Mouse (Mus musculus) kidney, adult 10 weeks (tissue): ENCODE data around the gene Clec4n. TPM values are rescaled to one million over a fixed set of nuclear protein-coding genes. Genes with fewer than 3 reads are reported as not detected.

ENCODE experiments used
- polyA plus RNA-seq: library from polyadenylated mRNA; stranded (reverse); fragments of 350-450 nt; fragmentation: Illumina TruSeq; extraction: RNeasy Lipid Tissue Mini Kit (QIAGEN cat#74804); gene quantifications from one replicate; pipeline ENCODE4 v1.2.3, GENCODE M21; 2014; ENCODE audit warnings: low read depth, low replicate concordance

Clec4n gene
- polyA plus RNA-seq, result 0.65 TPM

GRCm38 (mm10) chr6:123229644-123230043 is at the start of gene Clec4n:
Gene Clec4n, plus strand, starts transcription at chr6:123229843.

GRCm38 (mm10) chr6:123261555-123262161 is 32.0 kb downstream of the Clec4n start, which contains the start of gene Clec4d:
Gene Clec4d, plus strand, starts transcription at chr6:123262111.

GRCm38 (mm10) chr6:123289753-123290152 is 60.1 kb downstream of the Clec4n start, which contains the start of gene Clec4e:
Gene Clec4e, minus strand, starts transcription at chr6:123289870.

Other genes starting within 250 kb of the Clec4n start
- not detected for gene Clec4a4, start 239.5 kb upstream of the Clec4n start, polyA plus RNA-seq
- gene Clec4b1, start 179.9 kb upstream of the Clec4n start, polyA plus RNA-seq, result 1.2 TPM
- gene Clec4a2, start 123.4 kb upstream of the Clec4n start, polyA plus RNA-seq, result 3.2 TPM
- gene Clec4b2, start 57.0 kb upstream of the Clec4n start, polyA plus RNA-seq, result not detected
- gene Clec4d, start 32.3 kb downstream of the Clec4n start, polyA plus RNA-seq, result not detected
- gene Clec4e, start 60.0 kb downstream of the Clec4n start, polyA plus RNA-seq, result not detected
- not detected for gene Vmn2r19, start 78.5 kb downstream of the Clec4n start, polyA plus RNA-seq
- not detected for gene Vmn2r20, start 188.3 kb downstream of the Clec4n start, polyA plus RNA-seq